Mouse (Mus musculus): ENCODE measurements at regions not wholly inside any gene's neighbourhood (a gene's known extent, or its start where the extent isn't known, plus 50 kb on each side); places are given as distances from the start of the nearest gene placed in this dataset.

- no peaks in the 10 kb centered on the region for H3K4me1 ChIP-seq (replicated peaks; ENCODE audit: control insufficient read depth, insufficient read depth, low read length)
- H3K4me3 ChIP-seq (ENCODE audit: control insufficient read depth, insufficient read depth, low read length): no peak overlapping the region
- H3K27ac ChIP-seq (ENCODE audit: control insufficient read depth, insufficient read depth, low read length): no peak overlapping the region
- DNase-seq: no peak
- 92% methylated on average over 12 of the region's 12 CpGs for WGBS
- no peaks in the 10 kb centered on the region for H3K36me3 ChIP-seq (ENCODE audit: control insufficient read depth, insufficient read depth, low read length)
- no peaks in the 10 kb centered on the region for H3K27me3 ChIP-seq (ENCODE audit: control insufficient read depth, insufficient read depth, low read length)
- TF ChIP-seq CTCF (IDR thresholded peaks at IDR 0.05; ENCODE audit: borderline replicate concordance, control insufficient read depth, extremely low read depth, insufficient read depth, low read length, poor library complexity): no peak
- TF ChIP-seq POLR2A (IDR thresholded peaks at IDR 0.05; ENCODE audit: control insufficient read depth, extremely low read depth, insufficient read depth, low read length, poor library complexity): no peak
These were observed 126.0 kb downstream of the Mtx2 start for GRCm38 (mm10) chr2:74951401-74952260.

GRCm38 (mm10) chr2:74954101-74954500 is 128.5 kb downstream of the Mtx2 start:
- 86% methylated on average over 9 of the region's 9 CpGs for WGBS
- no peaks in the 10 kb centered on the region for H3K4me1 ChIP-seq (replicated peaks; ENCODE audit: control insufficient read depth, insufficient read depth, low read length)
- no peaks in the 10 kb centered on the region for H3K27me3 ChIP-seq (ENCODE audit: control insufficient read depth, insufficient read depth, low read length)
- DNase-seq: no peak
- H3K36me3 ChIP-seq (ENCODE audit: control insufficient read depth, insufficient read depth, low read length): no peaks in the 10 kb centered on the region
- no peak overlapping the region for H3K27ac ChIP-seq (ENCODE audit: control insufficient read depth, insufficient read depth, low read length)
- no peak overlapping the region for H3K4me3 ChIP-seq (ENCODE audit: control insufficient read depth, insufficient read depth, low read length)
- TF ChIP-seq POLR2A (IDR thresholded peaks at IDR 0.05; ENCODE audit: control insufficient read depth, extremely low read depth, insufficient read depth, low read length, poor library complexity) (no peak), CTCF (IDR thresholded peaks at IDR 0.05; ENCODE audit: borderline replicate concordance, control insufficient read depth, extremely low read depth, insufficient read depth, low read length, poor library complexity) (no peak)

DNA sequence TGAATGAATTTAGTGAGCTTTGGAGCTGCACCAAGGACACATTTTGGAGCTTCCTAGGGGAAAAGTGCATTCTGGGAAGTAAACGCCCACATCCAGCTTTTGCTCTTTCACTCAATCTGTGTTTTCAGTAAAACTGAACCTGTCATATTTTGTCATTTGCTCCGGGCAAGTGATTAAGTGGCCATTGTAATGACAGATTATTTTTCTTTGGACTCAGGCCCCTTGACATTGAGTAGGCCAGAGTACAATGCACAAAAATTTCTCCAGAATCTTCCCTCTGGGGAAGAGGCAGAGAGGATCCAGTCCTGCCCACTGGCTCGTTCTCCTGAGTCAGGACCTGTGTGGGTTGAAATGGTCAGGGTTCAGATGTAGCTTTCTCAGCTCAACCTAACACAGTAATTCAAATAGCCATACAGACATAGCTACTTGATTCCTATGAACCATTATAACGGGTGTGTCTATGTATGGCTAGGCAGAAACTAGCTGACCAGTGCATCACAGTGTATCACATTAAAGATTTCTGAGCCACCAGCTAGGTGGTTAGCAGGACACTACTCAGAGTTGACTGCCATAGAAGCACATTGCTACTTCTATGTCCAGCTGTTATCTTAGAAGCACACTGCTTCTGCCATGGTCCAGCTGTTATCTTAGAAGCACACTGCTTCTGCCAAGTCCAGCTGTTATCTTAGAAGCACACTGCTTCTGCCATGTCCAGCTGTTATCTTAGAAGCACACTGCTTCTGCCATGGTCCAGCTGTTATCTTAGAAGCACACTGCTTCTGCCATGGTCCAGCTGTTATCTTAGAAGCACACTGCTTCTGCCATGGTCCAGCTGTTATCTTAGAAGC is 129.9 kb downstream of the Mtx2 start:
- H3K4me3 ChIP-seq (ENCODE audit: control insufficient read depth, insufficient read depth, low read length): no peak overlapping the region
- no peak for DNase-seq
- no peaks in the 10 kb centered on the region for H3K36me3 ChIP-seq (ENCODE audit: control insufficient read depth, insufficient read depth, low read length)
- WGBS: 93% methylated on average over 4 of the region's 4 CpGs
- no peak overlapping the region for H3K27ac ChIP-seq (ENCODE audit: control insufficient read depth, insufficient read depth, low read length)
- H3K4me1 ChIP-seq (replicated peaks; ENCODE audit: control insufficient read depth, insufficient read depth, low read length): no peaks in the 10 kb centered on the region
- TF ChIP-seq POLR2A (IDR thresholded peaks at IDR 0.05; ENCODE audit: control insufficient read depth, extremely low read depth, insufficient read depth, low read length, poor library complexity): no peak
- no peak for TF ChIP-seq CTCF (IDR thresholded peaks at IDR 0.05; ENCODE audit: borderline replicate concordance, control insufficient read depth, extremely low read depth, insufficient read depth, low read length, poor library complexity)
- no peaks in the 10 kb centered on the region for H3K27me3 ChIP-seq (ENCODE audit: control insufficient read depth, insufficient read depth, low read length)

DNA sequence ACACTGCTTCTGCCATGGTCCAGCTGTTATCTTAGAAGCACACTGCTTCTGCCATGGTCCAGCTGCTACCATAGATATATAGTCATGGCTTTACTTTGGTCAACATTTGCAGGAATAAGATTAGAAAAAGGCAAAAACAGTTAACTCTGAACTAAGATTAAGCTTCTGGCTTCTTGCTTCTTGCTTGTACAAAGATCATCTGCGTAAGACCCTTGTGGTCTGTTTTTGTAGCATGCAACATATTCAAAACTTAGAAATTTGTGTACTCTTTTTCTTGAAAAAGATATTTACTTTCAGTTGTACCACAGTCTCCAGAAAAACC is 130.5 kb downstream of the Mtx2 start:
- no peak for DNase-seq
- Histone ChIP-seq H3K4me1 (replicated peaks; ENCODE audit: control insufficient read depth, insufficient read depth, low read length) (no peaks in the 10 kb centered on the region), H3K4me3 (ENCODE audit: control insufficient read depth, insufficient read depth, low read length) (no peak overlapping the region), H3K27me3 (ENCODE audit: control insufficient read depth, insufficient read depth, low read length) (no peaks in the 10 kb centered on the region), H3K27ac (ENCODE audit: control insufficient read depth, insufficient read depth, low read length) (no peak overlapping the region), H3K36me3 (ENCODE audit: control insufficient read depth, insufficient read depth, low read length) (no peaks in the 10 kb centered on the region)
- WGBS: 100% methylated on average over 1 of the region's 1 CpGs
- TF ChIP-seq CTCF (IDR thresholded peaks at IDR 0.05; ENCODE audit: borderline replicate concordance, control insufficient read depth, extremely low read depth, insufficient read depth, low read length, poor library complexity) (no peak), POLR2A (IDR thresholded peaks at IDR 0.05; ENCODE audit: control insufficient read depth, extremely low read depth, insufficient read depth, low read length, poor library complexity) (no peak)

GRCm38 (mm10) chr2:74956556-74956955 is 131.0 kb downstream of the Mtx2 start:
- no peak for DNase-seq
- H3K4me3 ChIP-seq (ENCODE audit: control insufficient read depth, insufficient read depth, low read length): no peak overlapping the region
- H3K4me1 ChIP-seq (replicated peaks; ENCODE audit: control insufficient read depth, insufficient read depth, low read length): no peaks in the 10 kb centered on the region
- no peak overlapping the region for H3K27ac ChIP-seq (ENCODE audit: control insufficient read depth, insufficient read depth, low read length)
- TF ChIP-seq CTCF (IDR thresholded peaks at IDR 0.05; ENCODE audit: borderline replicate concordance, control insufficient read depth, extremely low read depth, insufficient read depth, low read length, poor library complexity) (no peak), POLR2A (IDR thresholded peaks at IDR 0.05; ENCODE audit: control insufficient read depth, extremely low read depth, insufficient read depth, low read length, poor library complexity) (no peak)
- H3K36me3 ChIP-seq (ENCODE audit: control insufficient read depth, insufficient read depth, low read length): no peaks in the 10 kb centered on the region
- H3K27me3 ChIP-seq (ENCODE audit: control insufficient read depth, insufficient read depth, low read length): no peaks in the 10 kb centered on the region
- 94% methylated on average over 2 of the region's 2 CpGs for WGBS

- Histone ChIP-seq H3K4me3 (ENCODE audit: control insufficient read depth, insufficient read depth, low read length) (no peak overlapping the region), H3K4me1 (replicated peaks; ENCODE audit: control insufficient read depth, insufficient read depth, low read length) (no peaks in the 10 kb centered on the region), H3K36me3 (ENCODE audit: control insufficient read depth, insufficient read depth, low read length) (no peaks in the 10 kb centered on the region), H3K27me3 (ENCODE audit: control insufficient read depth, insufficient read depth, low read length) (no peaks in the 10 kb centered on the region), H3K27ac (ENCODE audit: control insufficient read depth, insufficient read depth, low read length) (no peak overlapping the region)
- 80% methylated on average over 5 of the region's 5 CpGs for WGBS
- no peak for DNase-seq
- TF ChIP-seq POLR2A (IDR thresholded peaks at IDR 0.05; ENCODE audit: control insufficient read depth, extremely low read depth, insufficient read depth, low read length, poor library complexity) (no peak), CTCF (IDR thresholded peaks at IDR 0.05; ENCODE audit: borderline replicate concordance, control insufficient read depth, extremely low read depth, insufficient read depth, low read length, poor library complexity) (no peak)
These were observed 134.3 kb downstream of the Mtx2 start for GRCm38 (mm10) chr2:74959936-74960335.
